Mouse (Mus musculus): ENCODE measurements around the gene Tmem39b. TPM values are rescaled to one million over a fixed set of nuclear protein-coding genes. Genes with fewer than 3 reads are reported as not detected.

The Tmem39b gene
- polyA plus RNA-seq, 1 experiment from 2014 or later: 16.1 TPM

Small RNA genes lying within 50 kb of the gene (microRNA-seq; reads per million reads assigned to microRNA genes)
- gene Mir7016 (ENCODE audit: borderline number of aligned reads): 0.68 reads per million, percentile 4 among the genes with 10 or more reads in this experiment

Other genes starting within 250 kb of the Tmem39b start
- gene Bsdc1, start 235.3 kb downstream of the Tmem39b start, polyA plus RNA-seq (2014; fragmentation: Nextera tagmentation; extraction: Ambion mirVana): 24.1 and 24.6 TPM in 2 replicates
- not detected in 2 replicates for gene Tssk3, start 205.8 kb downstream of the Tmem39b start, polyA plus RNA-seq (2014; fragmentation: Nextera tagmentation; extraction: Ambion mirVana)
- not detected in 2 replicates for gene Fam229a, start 205.6 kb downstream of the Tmem39b start, polyA plus RNA-seq (2014; fragmentation: Nextera tagmentation; extraction: Ambion mirVana)
- 506 and 517 TPM in 2 replicates for gene Marcksl1, start 183.3 kb downstream of the Tmem39b start, polyA plus RNA-seq (2014; fragmentation: Nextera tagmentation; extraction: Ambion mirVana)
- gene Hdac1, start 154.1 kb downstream of the Tmem39b start, polyA plus RNA-seq (2014; fragmentation: Nextera tagmentation; extraction: Ambion mirVana): 154 and 175 TPM in 2 replicates
- gene Lck, start 123.2 kb downstream of the Tmem39b start, polyA plus RNA-seq (2014; fragmentation: Nextera tagmentation; extraction: Ambion mirVana): 3.6 and 4.6 TPM in 2 replicates
- gene Fam167b, start 118.3 kb downstream of the Tmem39b start, polyA plus RNA-seq (2014; fragmentation: Nextera tagmentation; extraction: Ambion mirVana): 3.6 TPM in 2 replicates
- gene Eif3i, start 96.2 kb downstream of the Tmem39b start, polyA plus RNA-seq (2014; fragmentation: Nextera tagmentation; extraction: Ambion mirVana): 194 and 200 TPM in 2 replicates
- 170 and 177 TPM in 2 replicates for gene Tmem234, start 96.2 kb downstream of the Tmem39b start, polyA plus RNA-seq (2014; fragmentation: Nextera tagmentation; extraction: Ambion mirVana)
- 1.1 and 2.7 TPM in 2 replicates for gene Dcdc2b, start 82.6 kb downstream of the Tmem39b start, polyA plus RNA-seq (2014; fragmentation: Nextera tagmentation; extraction: Ambion mirVana)
- 23.3 and 24.5 TPM in 2 replicates for gene Iqcc, start 77.7 kb downstream of the Tmem39b start, polyA plus RNA-seq (2014; fragmentation: Nextera tagmentation; extraction: Ambion mirVana)
- gene Ccdc28b, start 72.9 kb downstream of the Tmem39b start, polyA plus RNA-seq (2014; fragmentation: Nextera tagmentation; extraction: Ambion mirVana): 41.4 and 46.5 TPM in 2 replicates
- gene Txlna, start 55.8 kb downstream of the Tmem39b start, polyA plus RNA-seq (2014; fragmentation: Nextera tagmentation; extraction: Ambion mirVana): 58.3 and 60.2 TPM in 2 replicates
- 13.3 and 14.6 TPM in 2 replicates for gene Kpna6, start 24.1 kb downstream of the Tmem39b start, polyA plus RNA-seq (2014; fragmentation: Nextera tagmentation; extraction: Ambion mirVana)
- 73.0 and 83.1 TPM in 2 replicates for gene Khdrbs1, start 45.5 kb upstream of the Tmem39b start, polyA plus RNA-seq (2014; fragmentation: Nextera tagmentation; extraction: Ambion mirVana)
- 329 and 345 TPM in 2 replicates for gene Ptp4a2, start 114.4 kb upstream of the Tmem39b start, polyA plus RNA-seq (2014; fragmentation: Nextera tagmentation; extraction: Ambion mirVana)
- 0.34 and 0.38 TPM in 2 replicates for gene Spocd1, start 232.4 kb upstream of the Tmem39b start, polyA plus RNA-seq (2014; fragmentation: Nextera tagmentation; extraction: Ambion mirVana)

All from heart, embryonic 11.5 days (tissue).